In genomic region chr12:49105931-49106330, GRCm38 (mm10) we compare ENCODE assay signal across 13 mouse cellular contexts.
DNase-seq lines count a peak whose midpoint lies in the region; ATAC-seq and TF ChIP-seq lines count a peak whose summit lies in the region.
"Had no signal": no experiment of that assay in that cellular context is flagged by ENCODE, and none has a peak within 500 bp of the region (broad histone marks: within the 10 kb centered on the region; RNA-seq: fewer than 3 reads in every experiment).

No protein-coding gene starts in this region.

- H3K27ac ChIP-seq in forebrain, embryonic 12.5 days = no peak overlapping the region
- no peak overlapping the region for H3K27ac ChIP-seq in forebrain, embryonic 10.5 days
- peak overlapping the region; percentile 79 for H3K27ac ChIP-seq in neural tube, embryonic 13.5 days (replicated peaks)
- peak overlapping the region; percentile 58 for H3K27ac ChIP-seq in hindbrain, postnatal 0 days
- peak overlapping the region; percentile 74 for H3K27ac ChIP-seq in neural tube, embryonic 15.5 days (replicated peaks)
- H3K27ac ChIP-seq in gastrocnemius, adult 2 months = no peak overlapping the region
- H3K27ac ChIP-seq: embryonic facial prominence, embryonic 15.5 days had no signal

- no peak overlapping the region for H3K4me2 ChIP-seq in forebrain, embryonic 12.5 days
- H3K4me2 ChIP-seq in neural tube, embryonic 13.5 days = no peak overlapping the region
- H3K4me2 ChIP-seq in hindbrain, postnatal 0 days (ENCODE audit: low read depth, low read length) = no peak overlapping the region
- no peak overlapping the region for H3K4me2 ChIP-seq in neural tube, embryonic 15.5 days
- H3K4me2 ChIP-seq: embryonic facial prominence, embryonic 15.5 days; heart, embryonic 11.5 days had no signal

- intact Hi-C loops in gastrocnemius, adult 2 months (cut with DNase I) = no loop called here

- no peak for TF ChIP-seq CTCF in hindbrain, postnatal 0 days (IDR thresholded peaks at IDR 0.05; ENCODE audit: low read depth)
- TF ChIP-seq CTCF in gastrocnemius, adult 2 months (IDR thresholded peaks at IDR 0.05) = no peak

- no peaks in the 10 kb centered on the region for H3K27me3 ChIP-seq in forebrain, embryonic 12.5 days
- no peaks in the 10 kb centered on the region for H3K27me3 ChIP-seq in forebrain, embryonic 10.5 days (ENCODE audit: poor library complexity, severe bottlenecking)
- no peaks in the 10 kb centered on the region for H3K27me3 ChIP-seq in neural tube, embryonic 13.5 days
- H3K27me3 ChIP-seq in hindbrain, postnatal 0 days (ENCODE audit: insufficient read depth, low read length) = no peaks in the 10 kb centered on the region
- H3K27me3 ChIP-seq in neural tube, embryonic 15.5 days (replicated peaks) = no peaks in the 10 kb centered on the region
- H3K27me3 ChIP-seq: embryonic facial prominence, embryonic 15.5 days had no signal

- H3K9me3 ChIP-seq in forebrain, embryonic 12.5 days = no peaks in the 10 kb centered on the region
- H3K9me3 ChIP-seq in forebrain, embryonic 10.5 days = no peaks in the 10 kb centered on the region
- no peaks in the 10 kb centered on the region for H3K9me3 ChIP-seq in neural tube, embryonic 13.5 days
- no peaks in the 10 kb centered on the region for H3K9me3 ChIP-seq in hindbrain, postnatal 0 days (ENCODE audit: low read length)
- no peaks in the 10 kb centered on the region for H3K9me3 ChIP-seq in neural tube, embryonic 15.5 days (replicated peaks)
- H3K9me3 ChIP-seq: embryonic facial prominence, embryonic 15.5 days had no signal

- no peak overlapping the region for H3K4me3 ChIP-seq in forebrain, embryonic 12.5 days (replicated peaks)
- no peak overlapping the region for H3K4me3 ChIP-seq in forebrain, embryonic 10.5 days
- H3K4me3 ChIP-seq in neural tube, embryonic 13.5 days = no peak overlapping the region
- no peak overlapping the region for H3K4me3 ChIP-seq in hindbrain, postnatal 0 days (ENCODE audit: low read length)
- no peak overlapping the region for H3K4me3 ChIP-seq in neural tube, embryonic 15.5 days (replicated peaks)
- H3K4me3 ChIP-seq in gastrocnemius, adult 2 months = no peak overlapping the region
- H3K4me3 ChIP-seq: embryonic facial prominence, embryonic 15.5 days had no signal

- no peak for DNase-seq in forebrain, embryonic 10.5 days (ENCODE audit: extremely low spot score, low spot score)
- DNase-seq in neural tube, embryonic 10.5 days (ENCODE audit: extremely low spot score, low spot score) = no peak
- DNase-seq in hindbrain, postnatal 0 days (ENCODE audit: low spot score) = peak; percentile 20
- DNase-seq in gastrocnemius, adult 2 months = no peak
- no peak for DNase-seq in natural killer cell, adult 2 months (ENCODE audit: low spot score in 2 of 2)
- DNase-seq: heart, adult 11 months; lung, postnatal 4 days had no signal

- WGBS in forebrain, embryonic 12.5 days = 60% methylated on average over 4 of the region's 4 CpGs
- 66% methylated on average over 4 of the region's 4 CpGs for WGBS in forebrain, embryonic 10.5 days
- WGBS in neural tube, embryonic 13.5 days = 50% methylated on average over 4 of the region's 4 CpGs
- WGBS in hindbrain, postnatal 0 days = 46% methylated on average over 4 of the region's 4 CpGs
- WGBS in neural tube, embryonic 15.5 days = 42% methylated on average over 4 of the region's 4 CpGs

- H3K4me1 ChIP-seq in forebrain, embryonic 12.5 days = no peaks in the 10 kb centered on the region
- H3K4me1 ChIP-seq in forebrain, embryonic 10.5 days = no peaks in the 10 kb centered on the region
- H3K4me1 ChIP-seq in neural tube, embryonic 13.5 days (replicated peaks) = peaks cover 8% of the 10 kb centered on the region
- H3K4me1 ChIP-seq in hindbrain, postnatal 0 days (ENCODE audit: insufficient read depth, low read length) = no peaks in the 10 kb centered on the region
- peaks cover 8% of the 10 kb centered on the region for H3K4me1 ChIP-seq in neural tube, embryonic 15.5 days
- H3K4me1 ChIP-seq: embryonic facial prominence, embryonic 15.5 days had no signal

- H3K36me3 ChIP-seq in forebrain, embryonic 12.5 days (replicated peaks) = no peaks in the 10 kb centered on the region
- H3K36me3 ChIP-seq in forebrain, embryonic 10.5 days (replicated peaks) = no peaks in the 10 kb centered on the region
- H3K36me3 ChIP-seq in neural tube, embryonic 13.5 days = no peaks in the 10 kb centered on the region
- H3K36me3 ChIP-seq in hindbrain, postnatal 0 days (ENCODE audit: insufficient read depth, low read length) = no peaks in the 10 kb centered on the region
- no peaks in the 10 kb centered on the region for H3K36me3 ChIP-seq in neural tube, embryonic 15.5 days
- H3K36me3 ChIP-seq: embryonic facial prominence, embryonic 15.5 days had no signal

- no peak overlapping the region for H3K9ac ChIP-seq in forebrain, embryonic 12.5 days
- H3K9ac ChIP-seq in neural tube, embryonic 13.5 days = no peak overlapping the region
- H3K9ac ChIP-seq in hindbrain, postnatal 0 days (replicated peaks; ENCODE audit: low read length) = no peak overlapping the region
- H3K9ac ChIP-seq in neural tube, embryonic 15.5 days (replicated peaks) = no peak overlapping the region
- H3K9ac ChIP-seq: embryonic facial prominence, embryonic 15.5 days had no signal

- ATAC-seq in forebrain, embryonic 12.5 days (ENCODE audit: low FRiP score) = 0 out of 2 replicates have a peak, but pooled peaks have one; percentile 36
- peak; percentile 46; the same call in 1 of the 2 replicates for ATAC-seq in neural tube, embryonic 13.5 days (ENCODE audit: low read depth)
- ATAC-seq in hindbrain, postnatal 0 days = no peak
- ATAC-seq in neural tube, embryonic 15.5 days (ENCODE audit: low FRiP score) = peak; percentile 82
- ATAC-seq: intestine, embryonic 16.5 days had no signal

Comparison
In these comparisons a context has a peak if more than half of its experiments do, and no peak if none do; other contexts are left out.
1. H3K27ac ChIP-seq: peak in neural tube, embryonic 13.5 days (single experiment), hindbrain, postnatal 0 days (single experiment) and neural tube, embryonic 15.5 days (single experiment); none in forebrain, embryonic 12.5 days (single experiment), forebrain, embryonic 10.5 days (single experiment) and gastrocnemius, adult 2 months (single experiment).